Mouse (Mus musculus) T-helper 2 cell (primary cell): ENCODE results near the gene Dgke.
"Not testable (repeated sequence)": the region's sequence is repeated elsewhere in the genome, so short reads cannot be mapped to it uniquely, and the experiment has no call there.

Source experiments
- in situ Hi-C: fragments of 300-600 bp; cut with MboI, MseI; formaldehyde crosslinking; loops from one replicate; pipeline ENCODE4 v1.15.1; 2025; ENCODE audit warnings: high pct_unique_total_duplicates

Gene Dgke

GRCm38 (mm10) chr11:89074783-89075413 lies 8.2 kb upstream of the Dgke start:
- in situ Hi-C loops: loop anchor here (10.0 kb wide), 1 partner anchor 370 kb away; no protein-coding TSS in a partner anchor

GRCm38 (mm10) chr11:89073541-89073940 lies 6.9 kb upstream of the Dgke start, which contains the start of gene Gm525:
Gene Gm525 (plus strand): TSS chr11:89073841.
- in situ Hi-C loops: loop anchor here (10.0 kb wide), 1 partner anchor 369 kb away; no protein-coding TSS in a partner anchor

- in situ Hi-C loops: loop anchor here (10.0 kb wide), 1 partner anchor 367 kb away; no protein-coding TSS in a partner anchor
Measured at GRCm38 (mm10) chr11:89071522-89071921, 4.9 kb upstream of the Dgke start.

GRCm38 (mm10) chr11:89069303-89069702 lies 2.7 kb upstream of the Dgke start:
- in situ Hi-C loops: loop anchor here (10.0 kb wide), 1 partner anchor 1095 kb away; no protein-coding TSS in a partner anchor

GRCm38 (mm10) chr11:89068649-89069048 lies 2.0 kb upstream of the Dgke start:
- in situ Hi-C loops: loop anchor here (10.0 kb wide), 1 partner anchor 1094 kb away; no protein-coding TSS in a partner anchor

GRCm38 (mm10) chr11:89067871-89068490 lies 1.3 kb upstream of the Dgke start:
- in situ Hi-C loops: loop anchor here (10.0 kb wide), 1 partner anchor 1093 kb away; no protein-coding TSS in a partner anchor

GRCm38 (mm10) chr11:89067301-89067822 lies 712 bp upstream of the Dgke start:
- in situ Hi-C loops: loop anchor here (10.0 kb wide), 1 partner anchor 1093 kb away; no protein-coding TSS in a partner anchor

- in situ Hi-C loops: loop anchor here (10.0 kb wide), 1 partner anchor 1091 kb away; no protein-coding TSS in a partner anchor
Measured at GRCm38 (mm10) chr11:89066126-89066525, 524 bp downstream of the Dgke start.

GRCm38 (mm10) chr11:89065297-89065696 lies 1.4 kb downstream of the Dgke start:
- in situ Hi-C loops: loop anchor here (10.0 kb wide), 1 partner anchor 1090 kb away; no protein-coding TSS in a partner anchor

- in situ Hi-C loops: loop anchor here (10.0 kb wide), 1 partner anchor 1090 kb away; no protein-coding TSS in a partner anchor
Measured at GRCm38 (mm10) chr11:89064312-89064711, 2.3 kb downstream of the Dgke start.

- in situ Hi-C loops: loop anchor here (10.0 kb wide), 1 partner anchor 1087 kb away; no protein-coding TSS in a partner anchor
Measured at GRCm38 (mm10) chr11:89061362-89061761, 5.3 kb downstream of the Dgke start.

GRCm38 (mm10) chr11:89060423-89061089 lies 6.1 kb downstream of the Dgke start:
- in situ Hi-C loops: loop anchor here (10.0 kb wide), 1 partner anchor 1086 kb away; no protein-coding TSS in a partner anchor

- in situ Hi-C loops: loop anchor here (10.0 kb wide), 1 partner anchor 1085 kb away; no protein-coding TSS in a partner anchor
Measured at GRCm38 (mm10) chr11:89059919-89060422, 6.7 kb downstream of the Dgke start.

GRCm38 (mm10) chr11:89058515-89059270 lies 8.0 kb downstream of the Dgke start:
- in situ Hi-C loops: no loop called here

GRCm38 (mm10) chr11:89055931-89056690 lies 10.5 kb downstream of the Dgke start:
- in situ Hi-C loops: no loop called here

- in situ Hi-C loops: no loop called here
Measured at GRCm38 (mm10) chr11:89051767-89052166, 14.9 kb downstream of the Dgke start.

- in situ Hi-C loops: no loop called here
Measured at GRCm38 (mm10) chr11:89046021-89046420, 20.6 kb downstream of the Dgke start.

- in situ Hi-C loops: not testable (repeated sequence)
Measured at GRCm38 (mm10) chr11:89045501-89045900, 21.1 kb downstream of the Dgke start.

GRCm38 (mm10) chr11:89043046-89043445 lies 23.6 kb downstream of the Dgke start:
- in situ Hi-C loops: no loop called here

- in situ Hi-C loops: not testable (repeated sequence)
Measured at GRCm38 (mm10) chr11:89041073-89041472, 25.6 kb downstream of the Dgke start.
